Mouse (Mus musculus) MEL (cell line): ENCODE measurements around the gene Entpd3.

Experiments used
- CTCF ChIP-seq, 3 experiments: IDR thresholded peaks in 2 of 3; conservative IDR thresholded peaks in 1 of 3; 2 replicates each; pipeline ENCODE4 v1.5.1; 2011 to 2012; ENCODE audit warnings: low read length in 3 of 3, low read depth in 2 of 3, mild to moderate bottlenecking in 2 of 3, improper control_type of control experiment in 1 of 3, inconsistent platforms in 1 of 3, mixed read lengths in 1 of 3, moderate library complexity in 1 of 3; ENCODE audit not compliant: control insufficient read depth in 1 of 3, insufficient read depth in 1 of 3, poor library complexity in 1 of 3, severe bottlenecking in 1 of 3
- EP300 ChIP-seq, 2 experiments: IDR thresholded peaks; 2 replicates each; pipeline ENCODE4 v1.6.1; 2011; ENCODE audit warnings: improper control_type of control experiment in 2 of 2, low read length in 2 of 2, low read depth in 1 of 2, mild to moderate bottlenecking in 1 of 2
- TCF12 ChIP-seq: IDR thresholded peaks from 2 replicates; pipeline ENCODE4 v1.6.1; 2014; ENCODE audit warnings: low read depth, mild to moderate bottlenecking, inconsistent platforms, low read length, improper control_type of control experiment, moderate library complexity
- UBTF ChIP-seq: IDR thresholded peaks from 2 replicates; pipeline ENCODE4 v1.6.1; 2012; ENCODE audit warnings: low read depth, mild to moderate bottlenecking, inconsistent platforms, low read length, improper control_type of control experiment, moderate library complexity, borderline replicate concordance; ENCODE audit not compliant: insufficient read depth

DNA sequence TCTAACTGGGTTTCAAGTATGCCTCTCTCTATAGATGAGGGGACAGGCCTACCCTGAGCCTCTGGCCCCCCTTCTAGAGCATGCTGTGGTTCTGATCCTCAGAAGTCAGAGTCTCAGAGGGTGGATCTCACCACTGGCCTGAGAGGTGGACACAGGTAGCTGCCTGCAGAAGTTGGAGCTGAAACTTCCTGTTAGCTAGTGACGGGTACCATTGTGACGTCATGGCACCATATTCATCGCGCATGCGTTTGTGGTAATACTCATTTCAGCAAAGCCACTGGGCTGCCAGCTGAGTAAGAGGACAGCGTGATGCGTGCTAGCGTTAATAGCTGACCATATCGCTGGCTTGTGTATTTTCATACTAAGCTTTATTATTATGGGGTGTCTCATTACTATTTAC, 6.9 kb downstream of the Entpd3 start:
- no peak for TF ChIP-seq CTCF (IDR thresholded peaks at IDR 0.05 in 2 of 3, conservative IDR thresholded peaks at IDR 0.05 in 1 of 3; ENCODE audit: control insufficient read depth in 1 of 3, insufficient read depth in 1 of 3, low read depth in 2 of 3, low read length in 3 of 3, poor library complexity in 1 of 3, severe bottlenecking in 1 of 3)
- no peak for TF ChIP-seq TCF12
- no peak for TF ChIP-seq EP300 (IDR thresholded peaks at IDR 0.05; ENCODE audit: low read depth in 1 of 2, low read length in 2 of 2)
- no peak for TF ChIP-seq UBTF
